Mouse (Mus musculus): ENCODE data around the gene Rfx1. TPM values are rescaled to one million over a fixed set of nuclear protein-coding genes. Genes with fewer than 3 reads are reported as not detected.
A peak's percentile ranks its signal among the peaks of the same experiment; 100 is the strongest.

Rfx1 gene
- total RNA-seq, 1 experiment from 2014 or later, result 15.2 TPM

DNA sequence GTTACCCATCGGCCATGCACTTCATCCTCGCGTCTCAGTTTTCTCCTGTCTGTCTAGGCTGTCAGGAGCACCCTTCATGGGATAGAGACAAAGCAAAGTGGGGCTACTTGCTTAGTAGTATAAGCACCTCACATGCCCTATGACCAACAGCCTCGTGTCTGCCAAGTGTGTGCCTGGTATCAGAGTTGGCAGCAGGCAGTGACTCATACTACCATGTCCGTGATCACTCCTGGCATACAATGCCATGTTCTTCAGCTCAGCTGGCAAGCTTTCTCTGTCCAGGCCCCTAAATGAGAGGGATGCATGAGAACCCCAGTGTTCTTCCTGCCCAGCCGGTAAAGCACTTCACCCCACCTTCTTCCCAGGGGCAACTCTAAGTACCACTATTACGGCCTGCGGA lies 24.0 kb downstream of the Rfx1 start:
- peak; percentile 71 for DNase-seq

GRCm38 (mm10) chr8:84096061-84096460 lies 29.4 kb downstream of the Rfx1 start:
- DNase-seq, result no peak

GRCm38 (mm10) chr8:84098376-84098775 lies 31.7 kb downstream of the Rfx1 start:
- DNase-seq, result no peak

DNA sequence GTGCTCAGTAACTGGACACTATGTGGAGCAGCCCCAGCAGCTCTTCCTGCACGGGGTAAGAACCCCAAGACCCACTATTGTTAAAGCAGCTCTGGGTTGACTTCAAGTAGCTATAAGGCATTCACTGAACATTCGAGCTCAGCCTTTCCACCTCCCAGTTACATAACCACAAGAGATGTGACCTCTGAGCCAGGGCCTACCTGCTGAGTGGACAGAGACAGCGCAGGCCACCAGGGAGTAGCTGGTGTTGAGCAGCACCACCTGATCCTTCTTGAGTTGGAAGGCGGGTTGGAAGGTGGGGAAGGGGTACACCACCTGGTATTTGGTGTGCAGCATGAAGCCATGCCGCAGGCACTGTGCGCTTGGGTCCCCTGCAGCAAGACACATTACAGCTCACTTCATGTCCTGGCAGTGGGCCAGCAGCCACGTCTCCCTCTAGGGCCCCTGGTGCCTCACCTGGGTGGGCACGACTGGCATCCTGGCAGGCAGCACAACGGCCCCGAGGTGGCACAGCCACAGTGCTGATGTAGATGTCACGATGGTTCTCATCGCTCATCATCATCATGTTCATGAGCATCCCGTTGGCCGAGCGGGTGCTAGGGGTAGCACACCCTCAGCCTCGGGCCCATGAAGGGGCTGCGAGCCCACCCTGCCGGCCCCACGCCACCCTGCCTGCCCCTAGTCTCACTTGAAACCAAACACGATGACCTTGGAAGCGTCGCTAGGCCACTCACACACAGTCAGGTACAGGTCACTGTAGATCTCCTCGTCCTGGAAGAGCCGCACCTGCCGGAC lies 35.0 kb downstream of the Rfx1 start:
- DNase-seq, result no peak

GRCm38 (mm10) chr8:84103601-84104000 lies 37.0 kb downstream of the Rfx1 start:
- peak; percentile 60 for DNase-seq

GRCm38 (mm10) chr8:84104221-84104620 lies 37.6 kb downstream of the Rfx1 start:
- peak; percentile 74 for DNase-seq

GRCm38 (mm10) chr8:84104697-84105609 lies 38.3 kb downstream of the Rfx1 start, which contains the start of gene Dcaf15:
Dcaf15 (minus strand) TSS chr8:84104768.
- peak; percentile 99 for DNase-seq

GRCm38 (mm10) chr8:84105676-84106075 lies 39.0 kb downstream of the Rfx1 start:
- no peak for DNase-seq

DNA sequence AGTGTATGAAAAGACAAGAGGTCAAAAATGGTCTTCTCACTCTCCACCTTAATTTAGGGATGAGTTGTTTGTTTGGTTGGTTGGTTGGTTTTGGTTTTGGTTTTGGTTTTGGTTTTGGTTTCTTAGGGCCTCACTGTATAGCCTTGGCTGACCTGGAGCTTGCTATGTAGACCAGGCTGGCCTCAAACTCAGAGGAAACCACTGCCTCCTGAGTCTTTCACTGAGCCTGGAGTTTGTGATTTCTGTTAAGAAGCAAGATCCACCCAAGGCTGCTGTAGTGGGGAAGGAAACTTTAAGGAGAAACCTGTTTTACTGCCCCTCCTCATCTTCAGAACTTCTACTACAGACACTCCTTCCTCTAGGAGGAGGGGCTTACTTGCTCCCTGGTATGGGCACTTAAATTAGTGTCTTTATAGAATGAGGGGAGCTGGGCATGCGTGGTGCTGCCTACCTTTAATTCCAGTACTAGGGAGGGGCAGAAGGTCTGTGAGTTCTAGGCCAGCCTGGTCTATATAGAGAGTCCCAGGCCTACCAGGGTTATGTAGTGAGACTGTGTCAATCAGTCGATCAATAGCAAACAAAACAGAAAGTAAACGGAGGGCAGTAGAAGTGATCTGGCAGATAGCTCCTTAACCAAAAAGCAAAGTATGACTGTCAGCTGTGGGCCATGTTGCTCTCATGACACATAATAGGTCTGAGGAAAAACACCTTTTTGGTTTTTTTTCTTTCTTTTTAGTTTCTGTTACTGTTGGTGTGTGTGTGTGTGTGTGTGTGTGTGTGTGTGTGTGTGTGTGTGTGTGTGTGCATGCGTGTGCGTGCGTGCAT lies 39.8 kb downstream of the Rfx1 start:
- no peak for DNase-seq

DNA sequence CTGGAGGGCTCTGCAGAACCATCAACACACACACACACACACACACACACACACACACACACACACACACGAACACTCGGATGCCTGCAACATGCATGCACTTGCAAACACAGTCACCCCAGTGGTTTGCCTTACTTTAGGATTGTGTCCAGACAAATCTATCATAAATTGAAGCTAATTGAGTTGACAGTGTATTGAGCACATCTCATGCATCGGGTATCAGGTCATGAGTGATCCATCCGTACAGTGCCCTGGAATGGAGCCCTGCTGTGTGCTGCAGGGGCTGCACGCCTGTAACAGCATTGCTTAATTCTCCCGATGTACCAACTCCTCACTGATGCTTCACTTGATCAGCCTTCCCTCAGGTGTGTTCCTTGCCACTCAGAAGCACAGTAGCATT lies 49.0 kb downstream of the Rfx1 start:
- DNase-seq, result no peak

DNA sequence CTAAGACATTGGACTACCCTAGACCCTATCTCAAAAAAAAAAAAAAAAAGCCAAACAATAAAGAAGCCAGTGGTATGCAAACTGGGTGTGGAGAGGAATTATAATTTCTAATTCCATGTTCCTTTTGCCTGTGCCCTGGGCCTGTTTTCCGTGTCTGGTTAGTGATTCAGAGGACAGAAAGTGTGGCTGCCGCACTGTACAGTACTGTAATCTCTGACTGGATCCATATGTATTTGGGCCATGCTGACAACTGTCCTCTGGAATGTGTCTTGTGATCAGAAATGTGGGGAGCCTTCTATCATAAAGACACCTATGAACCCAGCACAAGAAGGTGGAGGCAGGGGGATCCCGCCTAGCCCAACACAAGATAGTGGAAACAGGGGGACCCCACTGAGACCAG lies 55.5 kb downstream of the Rfx1 start:
- DNase-seq, result no peak

DNA sequence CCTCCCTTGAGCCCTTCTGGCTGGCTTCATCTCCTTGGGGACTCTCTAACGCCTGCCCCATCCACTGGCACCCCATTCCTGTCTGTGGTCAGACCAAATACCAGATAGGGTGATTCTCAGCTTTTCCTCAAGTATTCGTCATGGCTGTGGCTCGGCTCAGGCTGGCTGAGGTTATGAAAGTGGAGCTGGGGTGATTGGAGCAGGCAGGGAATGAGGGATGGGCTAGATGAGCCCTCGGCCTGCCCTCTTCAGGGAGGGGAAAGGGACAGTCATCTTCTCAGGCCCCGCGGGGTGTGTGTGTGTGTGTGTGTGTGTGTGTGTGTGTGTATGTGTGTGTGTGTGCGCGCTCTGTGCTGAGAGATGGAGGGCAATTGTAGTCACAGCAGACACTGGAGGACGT lies 59.0 kb downstream of the Rfx1 start, which contains the start of gene Podnl1:
TSS of gene Podnl1 (plus strand) at position 334 of the 400 bp plus-strand sequence.
- DNase-seq, result peak; percentile 76

- no peak for DNase-seq
Measured at GRCm38 (mm10) chr8:84126742-84127141, 60.1 kb downstream of the Rfx1 start.

DNA sequence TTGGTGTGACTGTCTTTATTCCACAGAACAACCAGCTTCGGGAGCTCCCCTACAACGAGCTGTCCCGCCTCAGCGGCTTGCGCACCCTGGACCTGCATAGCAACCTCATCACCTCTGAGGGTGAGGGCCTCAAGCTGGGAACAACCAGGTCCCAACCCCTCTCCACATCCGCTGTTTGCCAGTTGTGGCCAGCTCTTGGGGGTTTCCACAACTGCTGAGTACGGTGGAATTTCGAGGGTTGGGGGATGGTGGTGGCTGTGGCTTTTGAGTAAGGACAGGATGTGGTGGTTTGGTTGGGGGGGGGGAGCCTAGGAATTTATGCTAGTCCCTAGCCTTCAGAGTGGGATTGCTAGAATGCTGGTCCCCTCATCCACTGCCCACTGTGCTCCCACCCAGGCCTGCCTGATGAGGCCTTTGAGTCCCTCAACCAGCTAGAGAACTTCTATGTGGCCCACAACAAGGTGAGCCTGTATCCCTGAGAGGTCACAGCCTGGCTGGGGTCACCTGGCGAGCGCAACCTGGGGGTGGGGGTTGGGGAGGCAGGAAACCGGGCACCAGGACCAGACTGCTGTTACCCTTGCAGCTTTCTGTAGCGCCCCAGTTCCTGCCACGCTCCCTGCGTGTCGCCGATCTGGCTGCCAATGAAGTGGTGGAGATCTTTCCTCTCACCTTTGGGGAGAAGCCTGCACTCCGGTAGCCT lies 60.7 kb downstream of the Rfx1 start:
- DNase-seq, result no peak

DNA sequence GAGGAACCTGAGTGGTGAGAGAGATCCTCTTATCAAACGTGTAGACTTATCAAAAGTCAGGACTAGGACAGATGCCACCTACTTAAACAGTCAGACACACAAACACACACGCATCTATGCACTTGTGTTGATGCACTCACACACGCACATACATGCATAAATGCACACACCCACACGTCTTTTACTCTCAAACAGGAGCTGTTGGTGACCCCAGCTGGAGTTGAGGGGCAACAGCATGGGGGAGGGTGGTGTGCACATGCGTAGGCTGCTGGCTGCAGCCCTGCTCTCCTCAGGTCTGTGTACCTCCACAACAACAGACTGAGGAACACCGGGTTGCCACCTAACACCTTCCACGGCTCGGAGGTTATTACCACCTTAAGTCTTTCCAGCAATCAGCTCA lies 61.6 kb downstream of the Rfx1 start:
- DNase-seq, result no peak

DNA sequence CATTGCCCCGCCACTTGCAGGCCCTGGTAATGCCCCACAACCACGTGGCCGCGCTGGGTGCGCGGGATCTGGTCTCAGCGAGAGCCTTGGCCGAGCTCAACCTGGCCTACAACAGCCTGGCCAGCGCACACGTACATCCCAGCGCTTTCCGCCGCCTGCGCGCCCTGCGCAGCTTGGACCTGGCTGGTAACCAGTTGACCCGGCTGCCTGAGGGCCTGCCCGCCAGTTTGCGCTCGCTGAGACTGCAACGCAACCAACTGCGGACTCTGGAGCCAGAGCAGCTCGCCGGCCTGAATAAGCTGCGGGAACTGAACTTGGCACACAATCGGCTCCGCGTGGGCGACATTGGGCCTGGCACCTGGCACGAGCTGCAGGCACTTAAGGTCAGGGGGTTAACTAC lies 64.2 kb downstream of the Rfx1 start:
- DNase-seq, result peak; percentile 43

DNA sequence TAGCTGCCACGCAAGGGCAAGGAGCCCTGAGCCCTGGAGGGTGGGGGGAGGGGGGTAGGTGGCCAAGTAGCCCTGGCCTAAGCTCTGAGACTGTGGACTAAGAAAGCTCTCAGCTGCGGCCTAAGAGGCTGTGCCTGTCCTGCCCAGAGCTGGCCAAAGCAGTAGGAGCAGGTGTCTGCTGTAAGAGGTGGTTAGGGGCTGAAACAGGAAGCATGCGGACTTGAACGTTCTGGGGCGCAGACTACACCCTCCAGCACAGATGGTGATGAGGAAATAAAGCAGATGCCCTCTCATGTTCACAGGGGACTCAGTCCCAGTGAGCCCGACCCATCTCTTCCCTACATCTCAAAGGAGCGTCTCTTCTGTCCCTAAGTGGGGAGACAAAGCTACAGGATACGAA lies 65.6 kb downstream of the Rfx1 start:
- DNase-seq, result no peak

DNA sequence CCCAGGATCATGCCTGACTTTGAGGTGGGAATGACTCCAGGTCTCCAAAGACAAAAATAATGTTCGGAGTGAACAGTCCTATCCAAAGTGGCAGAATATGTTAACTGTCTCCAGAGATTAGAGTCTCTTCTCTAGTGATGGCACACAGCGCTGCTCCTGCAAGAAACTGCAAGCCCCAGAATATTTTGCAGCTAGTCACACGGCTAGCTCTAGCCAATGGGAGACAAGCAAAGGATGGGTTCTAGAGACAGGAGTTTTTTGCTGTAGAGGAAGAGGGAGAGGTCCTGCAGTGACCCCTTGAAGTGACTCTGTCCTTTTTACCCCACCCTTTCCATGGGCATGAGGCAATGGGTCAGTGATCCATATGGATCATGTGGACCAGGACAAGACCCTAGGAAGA lies 71.2 kb downstream of the Rfx1 start:
- no peak for DNase-seq

DNA sequence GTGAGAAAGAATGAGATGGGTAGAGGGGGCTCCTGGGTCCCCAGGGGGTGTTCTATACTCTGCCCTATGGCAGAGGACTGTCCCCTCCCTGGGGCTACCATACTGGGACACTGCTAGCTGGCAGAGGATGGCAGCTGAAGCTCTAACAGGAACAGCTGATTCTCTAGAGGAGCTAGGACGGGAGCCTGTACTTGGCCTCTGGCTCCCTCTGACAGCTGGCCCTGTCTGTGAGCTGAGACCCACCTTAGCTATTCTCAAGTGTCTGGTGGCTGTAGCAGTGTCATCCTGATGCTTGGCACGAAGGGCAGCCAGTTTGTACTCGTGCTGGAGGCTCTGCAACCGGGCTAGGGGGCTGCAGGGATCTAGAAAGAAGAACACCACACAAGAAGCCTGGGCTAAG lies 74.2 kb downstream of the Rfx1 start:
- no peak for DNase-seq

DNA sequence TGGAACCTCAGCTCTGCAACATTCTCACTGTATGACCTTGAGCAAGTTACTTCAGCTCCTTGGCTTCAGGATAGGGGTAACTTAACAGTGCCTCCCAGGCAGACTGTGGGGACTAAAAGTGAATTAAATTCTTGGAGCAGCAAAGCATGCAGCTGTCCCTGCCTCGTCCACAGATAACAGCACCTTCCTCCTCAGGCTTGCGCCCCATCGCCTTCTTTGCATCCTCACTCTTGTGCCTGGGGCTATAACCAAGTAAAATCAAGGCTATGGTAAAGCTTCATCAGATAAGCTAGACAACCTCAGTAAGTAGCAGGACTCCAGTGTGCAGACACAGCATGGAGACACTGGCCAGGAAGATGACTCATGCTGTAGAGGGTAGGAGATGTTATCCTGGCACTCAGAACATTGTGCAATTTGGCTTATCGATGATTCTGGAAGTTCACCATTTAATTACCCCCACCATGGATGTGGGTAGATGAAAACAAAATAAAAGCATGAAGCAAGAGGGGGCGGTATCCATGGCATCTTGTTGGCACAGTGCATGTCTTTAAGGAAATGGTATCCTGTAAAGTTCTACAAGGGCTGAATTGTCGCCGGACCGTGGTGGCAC lies 78.1 kb downstream of the Rfx1 start:
- no peak for DNase-seq
